In genomic region chr6:124856321-124856720, GRCm38 (mm10) we compare ENCODE assay signal across 8 mouse cellular contexts. TPM values are rescaled to one million over a fixed set of nuclear protein-coding genes. Genes with fewer than 3 reads are reported as not detected.
DNase-seq lines count a peak whose midpoint lies in the region; ATAC-seq lines count a peak whose summit lies in the region.

No protein-coding gene starts in this region.

- DNase-seq in heart, adult 18-20 months, result no peak
- DNase-seq in brain, adult 2 months (ENCODE audit: low read depth, low spot score), result peak; percentile 85
- DNase-seq in left cerebral cortex, postnatal 36 days (ENCODE audit: low spot score in 2 of 2), result peak; percentile 40 to 51
- DNase-seq in urinary bladder, postnatal 25 days (ENCODE audit: low spot score), result no peak
- DNase-seq in lung, postnatal 36 days, result no peak

- peaks cover 35% of the 10 kb centered on the region for H3K4me1 ChIP-seq in heart, embryonic 15.5 days (replicated peaks)
- peaks cover 53% of the 10 kb centered on the region for H3K4me1 ChIP-seq in forebrain, embryonic 13.5 days
- peaks cover 55% of the 10 kb centered on the region for H3K4me1 ChIP-seq in neural tube, embryonic 15.5 days

- 8% methylated on average over 13 of the region's 14 CpGs for WGBS in heart, embryonic 15.5 days
- whole genome bisulfite sequencing in forebrain, embryonic 13.5 days, result 6% methylated on average over 13 of the region's 14 CpGs
- whole genome bisulfite sequencing in neural tube, embryonic 15.5 days, result 4% methylated on average over 13 of the region's 14 CpGs

- no peaks in the 10 kb centered on the region for H3K9me3 ChIP-seq in heart, embryonic 15.5 days (replicated peaks)
- no peaks in the 10 kb centered on the region for H3K9me3 ChIP-seq in forebrain, embryonic 13.5 days (replicated peaks)
- H3K9me3 ChIP-seq in neural tube, embryonic 15.5 days (replicated peaks), result no peaks in the 10 kb centered on the region

- peaks cover 27% of the 10 kb centered on the region for H3K27me3 ChIP-seq in heart, embryonic 15.5 days
- no peaks in the 10 kb centered on the region for H3K27me3 ChIP-seq in forebrain, embryonic 13.5 days
- no peaks in the 10 kb centered on the region for H3K27me3 ChIP-seq in neural tube, embryonic 15.5 days (replicated peaks)

- peak overlapping the region; percentile 81 for H3K4me3 ChIP-seq in heart, embryonic 15.5 days
- peak overlapping the region; percentile 77 for H3K4me3 ChIP-seq in forebrain, embryonic 13.5 days
- peak overlapping the region; percentile 55 for H3K4me3 ChIP-seq in neural tube, embryonic 15.5 days (replicated peaks)

- ATAC-seq in heart, embryonic 15.5 days (replicated peaks; ENCODE audit: insufficient number of reproducible peaks, insufficient read depth, low FRiP score, low read depth), result peak; percentile 29; the same call in 1 of the 2 replicates
- ATAC-seq in forebrain, embryonic 13.5 days, result peak; percentile 52
- ATAC-seq in neural tube, embryonic 15.5 days (ENCODE audit: low FRiP score), result peak; percentile 88

- peak overlapping the region; percentile 35 for H3K27ac ChIP-seq in heart, embryonic 15.5 days
- peak overlapping the region; percentile 97 for H3K27ac ChIP-seq in forebrain, embryonic 13.5 days
- peak overlapping the region; percentile 95 for H3K27ac ChIP-seq in neural tube, embryonic 15.5 days (replicated peaks)

- intact Hi-C loops in left cerebral cortex, postnatal 36 days (cut with DNase I), result loop anchor here (2.0 to 10.0 kb wide), 2 partner anchors 74 to 228 kb away; partner anchors contain the start of gene Mlf2

- peak overlapping the region; percentile 84 for H3K9ac ChIP-seq in heart, embryonic 15.5 days
- peak overlapping the region; percentile 97 for H3K9ac ChIP-seq in forebrain, embryonic 13.5 days
- peak overlapping the region; percentile 77 for H3K9ac ChIP-seq in neural tube, embryonic 15.5 days (replicated peaks)

- peaks cover 8% of the 10 kb centered on the region; the same call in 1 of the 2 replicates for H3K36me3 ChIP-seq in heart, embryonic 15.5 days
- H3K36me3 ChIP-seq in forebrain, embryonic 13.5 days (ENCODE audit: poor library complexity, severe bottlenecking), result peaks cover 24% of the 10 kb centered on the region
- peaks cover 33% of the 10 kb centered on the region for H3K36me3 ChIP-seq in neural tube, embryonic 15.5 days

- peak overlapping the region; percentile 98 for H3K4me2 ChIP-seq in heart, embryonic 15.5 days
- peak overlapping the region; percentile 76 for H3K4me2 ChIP-seq in forebrain, embryonic 13.5 days
- peak overlapping the region; percentile 63 for H3K4me2 ChIP-seq in neural tube, embryonic 15.5 days

RNA-seq across cellular contexts. Expression of gene P3h3, which starts 1.2 kb away (rescaled TPM):
- polyA plus RNA-seq in heart, embryonic 15.5 days (2015; fragmentation: Nextera tagmentation; extraction: Ambion mirVana), result 14.0 and 24.2 TPM in 2 replicates
- 1 to 10 TPM; 8.2 to 8.3 TPM for total RNA-seq in heart, adult 18-20 months (2021)
- polyA plus RNA-seq in forebrain, embryonic 13.5 days (2015; fragmentation: Nextera tagmentation; extraction: Ambion mirVana), result 11.4 and 12.4 TPM in 2 replicates
- total RNA-seq in left cerebral cortex, postnatal 36 days (2021), result 10 to 100 TPM; 12.6 to 37.2 TPM
- 22.2 and 24.0 TPM in 2 replicates for polyA plus RNA-seq in neural tube, embryonic 15.5 days (2015; fragmentation: Nextera tagmentation; extraction: Ambion mirVana)

RNA-seq across cellular contexts. Expression of gene Gpr162, which starts 7.5 kb away (rescaled TPM):
- 2.2 and 2.4 TPM in 2 replicates for polyA plus RNA-seq in heart, embryonic 15.5 days (2015; fragmentation: Nextera tagmentation; extraction: Ambion mirVana)
- under 1 TPM; 0.36 to 0.84 TPM for total RNA-seq in heart, adult 18-20 months (2021)
- 11.7 and 13.4 TPM in 2 replicates for polyA plus RNA-seq in forebrain, embryonic 13.5 days (2015; fragmentation: Nextera tagmentation; extraction: Ambion mirVana)
- 100 to 1,000 TPM; 218 to 235 TPM for total RNA-seq in left cerebral cortex, postnatal 36 days (2021)
- polyA plus RNA-seq in neural tube, embryonic 15.5 days (2015; fragmentation: Nextera tagmentation; extraction: Ambion mirVana), result 28.9 and 33.8 TPM in 2 replicates

RNA-seq across cellular contexts. Expression of gene Gnb3, which starts 16.2 kb away (rescaled TPM):
- 4.9 and 5.2 TPM in 2 replicates for polyA plus RNA-seq in heart, embryonic 15.5 days (2015; fragmentation: Nextera tagmentation; extraction: Ambion mirVana)
- total RNA-seq in heart, adult 18-20 months (2021), result 10 to 100 TPM; 14.1 to 14.6 TPM
- 0.46 and 0.74 TPM in 2 replicates for polyA plus RNA-seq in forebrain, embryonic 13.5 days (2015; fragmentation: Nextera tagmentation; extraction: Ambion mirVana)
- under 1 TPM in 1 of 2 experiments, not detected in 1; 0.30 TPM for total RNA-seq in left cerebral cortex, postnatal 36 days (2021)
- polyA plus RNA-seq in neural tube, embryonic 15.5 days (2015; fragmentation: Nextera tagmentation; extraction: Ambion mirVana), result 0.69 and 0.70 TPM in 2 replicates

RNA-seq across cellular contexts. Expression of gene Cdca3, which starts 27.0 kb away (rescaled TPM):
- polyA plus RNA-seq in heart, embryonic 15.5 days (2015; fragmentation: Nextera tagmentation; extraction: Ambion mirVana), result 117 and 128 TPM in 2 replicates
- total RNA-seq in heart, adult 18-20 months (2021), result under 1 TPM; 0.54 to 0.55 TPM
- polyA plus RNA-seq in forebrain, embryonic 13.5 days (2015; fragmentation: Nextera tagmentation; extraction: Ambion mirVana), result 207 and 217 TPM in 2 replicates
- total RNA-seq in left cerebral cortex, postnatal 36 days (2021), result 1 to 10 TPM; 1.5 to 1.8 TPM
- polyA plus RNA-seq in neural tube, embryonic 15.5 days (2015; fragmentation: Nextera tagmentation; extraction: Ambion mirVana), result 23.7 and 52.8 TPM in 2 replicates

RNA-seq across cellular contexts. Expression of gene Usp5, which starts 27.0 kb away (rescaled TPM):
- 87.2 and 114 TPM in 2 replicates for polyA plus RNA-seq in heart, embryonic 15.5 days (2015; fragmentation: Nextera tagmentation; extraction: Ambion mirVana)
- 10 to 100 TPM; 74.6 to 78.6 TPM for total RNA-seq in heart, adult 18-20 months (2021)
- polyA plus RNA-seq in forebrain, embryonic 13.5 days (2015; fragmentation: Nextera tagmentation; extraction: Ambion mirVana), result 178 and 203 TPM in 2 replicates
- total RNA-seq in left cerebral cortex, postnatal 36 days (2021), result 100 to 1,000 TPM; 191 to 199 TPM
- 190 and 199 TPM in 2 replicates for polyA plus RNA-seq in neural tube, embryonic 15.5 days (2015; fragmentation: Nextera tagmentation; extraction: Ambion mirVana)

Comparison
In these comparisons a context has a peak if more than half of its experiments do, and no peak if none do; other contexts are left out.
1. ATAC-seq: peak in every context shown above with its lines; median percentile 88 in neural tube, embryonic 15.5 days; 52 in forebrain, embryonic 13.5 days; 29 in heart, embryonic 15.5 days.
2. H3K27ac ChIP-seq: peak in every context shown above with its lines; median percentile 97 in forebrain, embryonic 13.5 days; 95 in neural tube, embryonic 15.5 days; 35 in heart, embryonic 15.5 days.
3. DNase-seq: peak in brain, adult 2 months (single experiment) and left cerebral cortex, postnatal 36 days (2 of 2); none in heart, adult 18-20 months (0 of 2), urinary bladder, postnatal 25 days (single experiment) and lung, postnatal 36 days (single experiment).
4. Peak in every context shown above with its lines, with median percentiles within 50 percentile points of each other: H3K4me2 ChIP-seq, H3K4me3 ChIP-seq and H3K9ac ChIP-seq.